Mouse (Mus musculus): ENCODE data around the gene Ffar3.
A peak's percentile ranks its signal among the peaks of the same experiment; 100 is the strongest.
"Not testable (repeated sequence)": the region's sequence is repeated elsewhere in the genome, so short reads cannot be mapped to it uniquely, and the experiment has no call there.

The Ffar3 gene

GRCm38 (mm10) chr7:30844676-30845297 lies 11.2 kb downstream of the Ffar3 start:
- DNase-seq (ENCODE audit: low read depth, low spot score): no peak

GRCm38 (mm10) chr7:30842092-30842491 lies 13.9 kb downstream of the Ffar3 start:
- no peak for DNase-seq (ENCODE audit: low read depth, low spot score)

- no peak for DNase-seq (ENCODE audit: low read depth, low spot score)
These were observed 14.6 kb downstream of the Ffar3 start for GRCm38 (mm10) chr7:30841379-30841778.

GRCm38 (mm10) chr7:30840306-30840705 lies 15.7 kb downstream of the Ffar3 start:
- DNase-seq (ENCODE audit: low read depth, low spot score): no peak

- no peak for DNase-seq (ENCODE audit: low read depth, low spot score)
These were observed 18.7 kb downstream of the Ffar3 start for GRCm38 (mm10) chr7:30837277-30837676.

GRCm38 (mm10) chr7:30832684-30833083 lies 23.3 kb downstream of the Ffar3 start:
- DNase-seq (ENCODE audit: low read depth, low spot score): not testable (repeated sequence)

GRCm38 (mm10) chr7:30832261-30832660 lies 23.7 kb downstream of the Ffar3 start:
- DNase-seq (ENCODE audit: low read depth, low spot score): no peak

- DNase-seq (ENCODE audit: low read depth, low spot score): peak; percentile 60
These were observed 26.6 kb downstream of the Ffar3 start for GRCm38 (mm10) chr7:30829428-30829827.

- DNase-seq (ENCODE audit: low read depth, low spot score): not testable (repeated sequence)
These were observed 27.1 kb downstream of the Ffar3 start for GRCm38 (mm10) chr7:30828871-30829270.

- DNase-seq (ENCODE audit: low read depth, low spot score): no peak
These were observed 29.3 kb downstream of the Ffar3 start for GRCm38 (mm10) chr7:30826660-30827059.

GRCm38 (mm10) chr7:30824306-30824705 lies 31.7 kb downstream of the Ffar3 start:
- DNase-seq (ENCODE audit: low read depth, low spot score): no peak

- DNase-seq (ENCODE audit: low read depth, low spot score): no peak
These were observed 32.3 kb downstream of the Ffar3 start, which contains the start of gene Ffar2 for GRCm38 (mm10) chr7:30823675-30824074. Gene Ffar2, minus strand, starts transcription at chr7:30823775.

- no peak for DNase-seq (ENCODE audit: low read depth, low spot score)
These were observed 34.4 kb downstream of the Ffar3 start for GRCm38 (mm10) chr7:30821532-30821931.

GRCm38 (mm10) chr7:30820854-30821445 lies 35.0 kb downstream of the Ffar3 start:
- no peak for DNase-seq (ENCODE audit: low read depth, low spot score)

- no peak for DNase-seq (ENCODE audit: low read depth, low spot score)
These were observed 35.8 kb downstream of the Ffar3 start for GRCm38 (mm10) chr7:30820131-30820530.

- no peak for DNase-seq (ENCODE audit: low read depth, low spot score)
These were observed 43.6 kb downstream of the Ffar3 start for GRCm38 (mm10) chr7:30812291-30812807.

- no peak for DNase-seq (ENCODE audit: low read depth, low spot score)
These were observed 44.2 kb downstream of the Ffar3 start for GRCm38 (mm10) chr7:30811757-30812290.

GRCm38 (mm10) chr7:30810319-30810718 lies 45.7 kb downstream of the Ffar3 start:
- peak; percentile 71 for DNase-seq (ENCODE audit: low read depth, low spot score)

GRCm38 (mm10) chr7:30805924-30806323 lies 50.1 kb downstream of the Ffar3 start:
- peak; percentile 49 for DNase-seq (ENCODE audit: low read depth, low spot score)
